Mouse (Mus musculus) heart, adult 2 months (tissue): ENCODE measurements around the gene Tnfrsf4. TPM values are rescaled to one million over a fixed set of nuclear protein-coding genes. Genes with fewer than 3 reads are reported as not detected.

Experiments used
- DNase-seq, 2 experiments: peaks; one replicate each; pipeline ENCODE4 v3.0.0; 2021
- H3K27ac ChIP-seq: fragments of 200-600 bp; 2 replicates; pipeline ENCODE4 v1.8.1; 2022
- H3K27me3 ChIP-seq: fragments of 200-500 bp; 2 replicates; pipeline ENCODE4 v1.6.1; 2012; ENCODE audit warnings: mild to moderate bottlenecking, low read length, inconsistent platforms, mixed read lengths; ENCODE audit not compliant: control insufficient read depth, insufficient read depth
- H3K36me3 ChIP-seq: fragments of 200-500 bp; 2 replicates; pipeline ENCODE4 v1.6.1; 2012; ENCODE audit warnings: low read length, inconsistent platforms; ENCODE audit not compliant: control insufficient read depth, insufficient read depth
- H3K4me1 ChIP-seq: fragments of 200-500 bp; 2 replicates; pipeline ENCODE4 v1.6.1; 2011; ENCODE audit warnings: low read length; ENCODE audit not compliant: control insufficient read depth, insufficient read depth
- H3K4me3 ChIP-seq: fragments of 200-600 bp; 2 replicates; pipeline ENCODE4 v1.8.1; 2022
- H3K79me2 ChIP-seq: fragments of 200-500 bp; replicated peaks from 2 replicates; pipeline ENCODE4 v1.6.1; 2012; ENCODE audit warnings: mild to moderate bottlenecking, inconsistent platforms, low read length, moderate library complexity, mixed read lengths; ENCODE audit not compliant: control insufficient read depth, insufficient read depth
- H3K9ac ChIP-seq: fragments of 200-500 bp; 2 replicates; pipeline ENCODE4 v1.6.1; 2012; ENCODE audit warnings: low read depth, mild to moderate bottlenecking, control low read depth, inconsistent platforms, low read length, mixed read lengths
- CTCF ChIP-seq: fragments of 200-600 bp; IDR thresholded peaks from 2 replicates; pipeline ENCODE4 v1.8.1; 2022; ENCODE audit warnings: antibody characterized with exemption, mild to moderate bottlenecking, moderate library complexity
- EP300 ChIP-seq: fragments of 200-500 bp; IDR thresholded peaks from 2 replicates; pipeline ENCODE4 v1.6.1; 2011; ENCODE audit warnings: low read depth, low read length, control low read depth; ENCODE audit not compliant: insufficient read depth
- POLR2A ChIP-seq: fragments of 200-500 bp; IDR thresholded peaks from 2 replicates; pipeline ENCODE4 v1.6.1; 2011; ENCODE audit warnings: mild to moderate bottlenecking, low read depth, low read length, control low read depth; ENCODE audit not compliant: insufficient read depth
- WGBS: fragments of 180-500 bp; shearing (Covaris S2); methylation state at CpG from one replicate; pipeline ENCODE4 v1.1.7; 2018; 5-methylcytosine and 5-hydroxymethylcytosine counted together
- intact Hi-C: fragments of 180-260 bp; cut with DNase I; formaldehyde crosslinking; loops from one replicate; pipeline ENCODE4 v1.15.1; 2025
- long read RNA-seq: library from polyadenylated mRNA; stranded (forward); transcript quantifications from one replicate; pipeline ENCODE4 v2.0.0, GENCODE M21; 2021
- polyA plus RNA-seq: library from polyadenylated mRNA; depleted of rRNA; stranded (reverse); fragments of >200 nt; gene quantifications from 2 replicates; pipeline ENCODE4 v1.2.3, GENCODE M21; 2012; rRNA removed
- total RNA-seq, 2 experiments: library from RNA; stranded (reverse); gene quantifications; 2 replicates each; pipeline ENCODE4 v1.2.3; 2021

Gene Tnfrsf4
- total RNA-seq, result not detected
- 1.1 and 1.4 TPM in 2 replicates for polyA plus RNA-seq
- long read RNA-seq, result 0 reads

- no peaks in the 10 kb centered on the region for H3K4me1 ChIP-seq
- H3K4me3 ChIP-seq, result no peak within 1 kb of the TSS
- no peak within 1 kb of the TSS for H3K27ac ChIP-seq
- H3K79me2 ChIP-seq, result no peaks in the 10 kb centered on the region
- no peak for DNase-seq
- H3K27me3 ChIP-seq, result no peaks in the 10 kb centered on the region
- WGBS, result 77% methylated on average over 8 of the region's 8 CpGs
- no peak within 1 kb of the TSS for H3K9ac ChIP-seq
- H3K36me3 ChIP-seq, result no peaks in the 10 kb centered on the region
- TF ChIP-seq EP300, result no peak
- TF ChIP-seq POLR2A, result no peak
- no peak for TF ChIP-seq CTCF
- intact Hi-C loops, result no loop called here
These were observed at the start of gene Tnfrsf4 for GRCm38 (mm10) chr4:156013637-156014036. TSS of gene Tnfrsf4 (plus strand) at chr4:156013843.

- 92% methylated on average over 11 of the region's 11 CpGs for WGBS
- Histone ChIP-seq H3K4me1 (peaks cover under 1% of the 10 kb centered on the region; the same call in 1 of the 2 replicates), H3K36me3 (no peaks in the 10 kb centered on the region), H3K9ac (no peak overlapping the region), H3K27ac (no peak overlapping the region), H3K27me3 (no peaks in the 10 kb centered on the region), H3K4me3 (no peak overlapping the region), H3K79me2 (no peaks in the 10 kb centered on the region)
- TF ChIP-seq CTCF (no peak), POLR2A (no peak), EP300 (no peak)
- DNase-seq, result no peak
- intact Hi-C loops, result no loop called here
These were observed 49.2 kb upstream of the Tnfrsf4 start for GRCm38 (mm10) chr4:155964396-155964795.

GRCm38 (mm10) chr4:155969043-155969653, 44.5 kb upstream of the Tnfrsf4 start:
- H3K27me3 ChIP-seq, result no peaks in the 10 kb centered on the region
- TF ChIP-seq EP300 (no peak), POLR2A (no peak), CTCF (no peak)
- H3K79me2 ChIP-seq, result no peaks in the 10 kb centered on the region
- H3K27ac ChIP-seq, result no peak overlapping the region
- no peak for DNase-seq
- no peaks in the 10 kb centered on the region for H3K4me1 ChIP-seq
- 73% methylated on average over 13 of the region's 13 CpGs for WGBS
- H3K36me3 ChIP-seq, result no peaks in the 10 kb centered on the region
- H3K9ac ChIP-seq, result no peak overlapping the region
- intact Hi-C loops, result no loop called here
- H3K4me3 ChIP-seq, result no peak overlapping the region

GRCm38 (mm10) chr4:155970286-155970685, 43.4 kb upstream of the Tnfrsf4 start:
- WGBS, result 85% methylated on average over 5 of the region's 5 CpGs
- intact Hi-C loops, result no loop called here
- Histone ChIP-seq H3K27me3 (no peaks in the 10 kb centered on the region), H3K4me1 (no peaks in the 10 kb centered on the region), H3K36me3 (no peaks in the 10 kb centered on the region), H3K27ac (no peak overlapping the region), H3K79me2 (no peaks in the 10 kb centered on the region), H3K9ac (no peak overlapping the region), H3K4me3 (no peak overlapping the region)
- TF ChIP-seq EP300 (no peak), CTCF (no peak), POLR2A (no peak)
- no peak for DNase-seq

- TF ChIP-seq CTCF, result no peak
- no peak for TF ChIP-seq EP300
- TF ChIP-seq POLR2A, result no peak
- 67% methylated on average over 6 of the region's 6 CpGs for WGBS
- intact Hi-C loops, result no loop called here
- Histone ChIP-seq H3K9ac (no peak overlapping the region), H3K4me1 (no peaks in the 10 kb centered on the region), H3K4me3 (no peak overlapping the region), H3K79me2 (no peaks in the 10 kb centered on the region), H3K27ac (no peak overlapping the region), H3K36me3 (no peaks in the 10 kb centered on the region), H3K27me3 (no peaks in the 10 kb centered on the region)
- DNase-seq, result no peak
These were observed 41.0 kb upstream of the Tnfrsf4 start for GRCm38 (mm10) chr4:155972651-155973050.

- WGBS, result 73% methylated on average over 2 of the region's 2 CpGs
- DNase-seq, result no peak
- TF ChIP-seq POLR2A, result no peak
- TF ChIP-seq EP300, result no peak
- no peak for TF ChIP-seq CTCF
These were observed 40.4 kb upstream of the Tnfrsf4 start for GRCm38 (mm10) chr4:155973239-155973638.

More at GRCm38 (mm10) chr4:155973239-155973638, 40.4 kb upstream of the Tnfrsf4 start:
- Histone ChIP-seq H3K27ac (no peak overlapping the region), H3K27me3 (no peaks in the 10 kb centered on the region), H3K9ac (no peak overlapping the region), H3K36me3 (no peaks in the 10 kb centered on the region), H3K4me3 (no peak overlapping the region), H3K79me2 (no peaks in the 10 kb centered on the region), H3K4me1 (no peaks in the 10 kb centered on the region)
- intact Hi-C loops, result no loop called here
